Mouse (Mus musculus) forelimb bud, embryonic 11.5 days (tissue): ENCODE measurements around the gene Spop.
"Not testable (repeated sequence)": the region's sequence is repeated elsewhere in the genome, so short reads cannot be mapped to it uniquely, and the experiment has no call there.

Source experiments
- DNase-seq: peaks from one replicate; pipeline ENCODE4 v3.0.0-alpha.2; 2012; ENCODE audit warnings: low read depth, low spot score

The Spop gene

DNA sequence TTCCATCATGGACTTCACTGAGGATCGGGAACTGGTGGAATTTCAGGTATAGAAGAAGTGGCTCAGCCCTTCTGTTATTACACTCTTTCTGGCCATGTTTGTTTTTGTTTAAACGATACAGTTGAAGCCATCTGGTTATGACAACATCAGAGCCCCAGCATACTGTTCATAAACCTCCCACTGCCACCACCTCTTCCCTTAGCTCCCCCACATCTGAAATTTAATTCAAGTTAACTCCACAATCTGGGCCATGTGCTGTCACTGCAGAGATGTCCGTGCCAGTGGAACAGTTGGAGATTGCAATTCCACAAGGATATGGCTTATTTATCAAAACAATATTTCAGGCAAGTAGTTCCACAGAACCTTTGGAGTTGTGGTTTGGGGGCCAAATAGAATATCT lies 80.5 kb downstream of the Spop start:
- no peak for DNase-seq

DNA sequence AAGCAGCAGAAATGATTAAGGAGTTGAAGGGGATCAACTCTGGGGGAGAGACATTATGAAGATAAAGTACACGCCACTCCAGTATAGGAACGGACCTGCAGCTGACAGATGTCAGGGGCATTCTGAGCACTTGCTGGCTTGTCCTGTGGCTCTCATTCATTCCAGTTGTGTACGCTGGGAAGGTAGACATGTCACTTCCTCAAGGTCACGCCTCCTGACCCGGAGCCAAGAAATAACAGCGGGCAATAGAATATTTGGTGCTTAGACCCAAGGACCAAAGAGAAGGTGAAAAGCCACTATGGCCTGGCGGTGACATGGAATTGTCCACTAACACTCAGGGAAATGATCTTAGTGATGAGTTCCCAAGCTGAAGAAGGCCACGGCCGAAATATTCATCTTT lies 82.0 kb downstream of the Spop start:
- DNase-seq = no peak

DNA sequence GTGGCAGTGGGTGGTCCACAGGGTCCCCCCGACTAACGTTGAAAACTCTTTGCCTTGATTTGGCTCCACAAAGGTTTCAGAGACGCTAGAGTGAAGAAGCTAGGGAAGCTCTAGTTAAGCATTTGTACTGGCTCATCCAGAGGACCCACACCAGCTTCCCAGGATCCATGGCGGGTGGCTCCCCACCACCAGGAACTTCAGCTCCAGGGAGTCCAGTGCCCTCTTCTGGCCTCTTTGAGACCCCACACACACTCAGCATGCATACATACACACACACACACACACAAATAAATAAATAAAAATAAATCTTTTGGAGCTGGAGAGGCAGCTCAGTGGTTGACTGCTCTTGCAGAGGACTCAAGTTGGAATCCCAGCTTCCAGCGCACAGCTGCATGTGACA lies 84.0 kb downstream of the Spop start:
- no peak for DNase-seq

DNA sequence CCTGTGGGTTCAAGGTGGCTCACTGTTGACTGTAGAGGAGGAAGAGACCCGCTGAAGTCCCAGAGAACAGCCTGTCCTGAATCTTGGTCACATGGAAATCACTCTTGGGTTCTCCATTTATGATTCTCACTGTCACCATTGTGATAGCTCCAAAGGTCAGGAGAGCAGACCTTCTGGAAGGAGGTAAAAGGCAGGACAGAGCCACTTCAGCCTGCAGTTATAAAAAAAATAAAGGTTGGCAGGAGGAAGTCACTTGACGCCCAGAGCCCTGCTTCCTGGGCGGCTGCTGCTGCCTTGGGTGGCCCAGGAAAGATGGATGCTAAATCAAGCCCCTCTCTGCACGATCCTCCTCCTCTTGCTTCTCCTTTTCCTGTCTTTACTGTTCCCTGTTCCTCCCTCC lies 86.5 kb downstream of the Spop start:
- DNase-seq = no peak

DNA sequence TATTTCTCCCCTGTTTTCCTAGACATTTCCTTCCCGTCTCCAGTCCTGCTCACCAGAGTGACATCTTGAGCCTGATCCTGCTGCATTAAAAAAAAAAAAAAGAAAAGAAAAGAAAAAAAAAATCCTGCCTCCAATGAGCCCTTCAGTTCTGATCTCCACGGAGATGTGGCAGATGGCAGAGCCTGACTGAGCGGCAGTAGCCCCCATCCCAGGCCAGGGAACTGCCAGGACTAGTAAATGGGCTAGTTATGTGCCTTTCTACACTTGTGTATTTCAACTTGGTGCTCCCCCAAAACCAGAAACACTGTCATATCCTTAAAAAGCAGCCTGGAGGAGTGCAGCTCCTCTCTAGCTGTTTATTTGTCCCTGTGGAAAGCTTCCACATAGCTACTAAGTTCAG lies 87.0 kb downstream of the Spop start:
- no peak for DNase-seq

DNA sequence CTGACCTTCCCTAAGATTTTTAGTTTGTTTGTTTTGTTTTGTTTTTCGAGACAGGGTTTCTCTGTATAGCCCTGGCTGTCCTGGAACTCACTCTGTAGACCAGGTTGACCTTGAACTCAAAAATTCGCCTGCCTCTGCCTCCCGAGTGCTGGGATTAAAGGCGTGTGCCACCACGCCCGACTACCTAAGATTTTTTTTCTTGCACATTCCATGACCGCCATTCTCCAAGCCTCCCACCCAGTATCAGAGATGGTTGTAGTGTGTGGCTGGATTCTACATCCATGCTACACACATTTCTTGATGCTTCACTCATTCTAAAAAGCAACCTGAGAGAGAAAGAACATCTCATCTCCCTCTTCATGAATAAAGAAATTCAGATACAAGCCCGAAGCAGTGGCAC lies 87.9 kb downstream of the Spop start:
- DNase-seq = not testable (repeated sequence)

DNA sequence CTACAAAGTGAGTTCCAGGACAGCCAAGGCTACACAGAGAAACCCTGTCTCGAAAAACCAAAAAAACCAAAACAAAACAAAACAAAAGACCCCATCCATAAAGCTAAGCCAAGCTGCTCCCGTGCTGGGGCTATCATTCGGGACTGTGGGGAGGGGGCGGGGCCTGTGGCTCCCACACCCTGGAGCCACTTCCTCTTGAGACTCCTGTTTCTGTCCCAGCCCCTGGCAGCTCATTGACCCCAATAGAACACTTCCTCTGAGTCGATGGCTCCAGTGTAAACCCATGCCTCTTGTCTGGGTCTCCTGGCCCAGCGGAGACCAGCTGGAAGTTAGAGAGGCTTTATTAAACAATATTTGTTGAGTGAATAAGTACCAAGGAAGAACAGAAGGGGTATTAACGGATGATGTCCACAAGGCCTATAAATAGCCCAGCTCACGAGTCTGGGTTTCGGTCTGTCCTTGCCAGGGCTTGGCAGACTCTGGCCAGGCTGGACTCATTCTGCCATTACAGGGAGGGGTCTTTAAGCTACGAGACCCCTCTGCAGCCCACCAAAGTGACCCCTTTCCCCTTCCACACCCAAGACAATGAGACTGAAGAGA lies 89.8 kb downstream of the Spop start:
- no peak for DNase-seq

DNA sequence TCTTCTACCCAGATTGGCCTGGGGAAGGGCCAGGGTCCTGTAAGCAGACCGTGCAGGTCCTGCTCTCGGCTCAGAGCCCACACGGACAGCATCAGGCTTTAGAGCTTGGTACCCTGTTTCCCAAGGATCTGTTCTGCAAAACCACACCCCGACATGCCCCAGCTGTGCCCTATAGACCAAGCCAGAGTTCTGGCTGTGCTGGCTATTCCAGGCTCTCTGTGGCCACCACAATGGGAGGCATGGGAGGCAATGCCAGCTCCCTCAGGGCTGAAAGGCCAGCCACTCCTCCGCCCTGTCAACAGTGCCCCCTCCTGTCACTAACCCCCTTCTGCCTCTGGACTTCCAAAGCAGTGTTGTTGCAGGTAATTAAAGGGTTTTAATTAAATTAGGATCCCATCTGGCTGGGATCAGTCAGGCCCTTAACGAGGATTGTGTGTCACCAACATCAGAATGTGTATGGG lies 90.4 kb downstream of the Spop start:
- DNase-seq = no peak

DNA sequence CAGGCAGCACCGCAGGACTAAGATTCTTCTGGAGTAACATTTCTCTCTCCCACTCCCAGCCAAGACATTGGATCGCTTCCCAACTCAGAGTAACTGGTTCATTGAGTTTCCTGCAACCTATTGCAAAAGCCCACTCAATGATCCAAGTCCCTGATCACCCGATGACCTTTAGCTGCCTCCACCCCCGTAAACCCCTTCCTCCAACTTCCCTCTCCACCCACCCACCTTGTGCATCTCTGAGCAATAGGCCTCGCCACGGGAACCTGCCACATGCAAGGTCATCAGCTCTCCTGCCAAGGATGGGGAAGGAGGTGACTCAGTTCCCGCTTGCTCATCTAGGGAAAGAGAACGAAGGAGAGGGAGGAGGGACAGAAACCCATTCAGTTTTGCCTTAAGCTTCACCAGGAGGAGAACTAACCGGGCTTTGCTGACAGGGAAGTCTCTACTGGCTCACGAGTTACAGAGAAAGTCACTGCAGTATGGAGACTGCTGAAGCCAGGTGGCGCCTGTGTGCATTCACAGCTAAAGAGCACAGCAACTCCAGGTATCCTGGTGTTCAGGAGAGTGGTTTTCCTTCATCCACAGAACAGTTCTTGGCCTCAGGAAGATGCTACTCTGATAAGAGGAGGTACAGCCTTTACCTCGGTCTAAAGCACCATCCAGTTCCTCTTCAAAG lies 93.3 kb downstream of the Spop start:
- DNase-seq = no peak

DNA sequence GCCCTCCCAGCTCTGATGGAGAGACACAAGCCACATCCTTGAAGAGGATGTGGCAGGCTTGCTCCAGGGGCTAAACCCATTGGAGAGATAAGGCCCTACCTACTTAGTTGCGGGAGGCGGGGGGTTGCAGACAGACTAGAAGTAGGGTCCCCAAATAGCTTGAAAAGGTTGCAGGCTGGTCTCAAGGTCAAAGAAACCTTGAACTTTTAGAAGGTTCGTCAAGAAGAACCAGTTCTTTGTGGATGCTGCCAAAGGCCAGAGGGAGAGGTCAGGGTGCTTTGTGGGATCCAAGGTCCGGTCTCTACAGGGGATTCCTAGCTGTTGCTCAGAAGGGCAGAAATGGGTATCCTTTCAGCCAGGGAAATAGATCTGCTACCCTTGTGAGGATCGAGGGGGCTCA lies 93.9 kb downstream of the Spop start:
- no peak for DNase-seq

DNA sequence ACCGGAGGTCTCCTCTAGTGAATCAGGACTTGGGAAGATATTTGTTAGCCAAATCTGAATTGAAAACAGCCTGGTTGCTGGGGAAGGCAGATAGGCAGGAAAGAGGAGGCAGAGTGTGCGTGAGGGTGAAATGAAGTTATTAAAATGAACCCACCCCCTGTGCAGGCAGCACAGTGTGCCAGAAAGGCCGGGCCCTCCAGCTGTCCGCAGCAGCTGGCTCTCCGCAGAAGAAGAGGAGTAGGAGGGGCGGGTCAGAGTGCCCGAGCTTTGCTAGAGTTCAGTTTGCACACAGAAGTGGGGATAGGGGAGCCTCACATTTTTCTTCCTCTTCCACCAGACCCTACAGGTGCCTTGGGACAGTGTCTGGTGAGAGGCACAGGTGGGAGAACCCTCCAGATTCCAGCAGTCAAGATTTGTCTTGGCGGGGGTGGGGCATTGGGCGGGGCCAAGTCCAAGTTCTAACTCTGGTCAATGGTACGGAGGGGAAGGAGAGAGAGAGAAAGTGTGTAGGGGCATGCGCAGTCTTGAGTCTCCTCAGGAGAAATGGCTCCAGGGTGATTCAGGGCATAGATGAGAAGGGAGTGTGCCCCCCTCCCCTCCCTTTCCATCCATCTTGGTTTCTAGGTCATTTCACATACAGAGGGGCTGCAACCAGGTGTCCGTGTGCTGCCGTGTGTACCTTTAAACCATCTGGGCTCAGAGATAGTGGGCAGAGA lies 94.5 kb downstream of the Spop start:
- no peak for DNase-seq

DNA sequence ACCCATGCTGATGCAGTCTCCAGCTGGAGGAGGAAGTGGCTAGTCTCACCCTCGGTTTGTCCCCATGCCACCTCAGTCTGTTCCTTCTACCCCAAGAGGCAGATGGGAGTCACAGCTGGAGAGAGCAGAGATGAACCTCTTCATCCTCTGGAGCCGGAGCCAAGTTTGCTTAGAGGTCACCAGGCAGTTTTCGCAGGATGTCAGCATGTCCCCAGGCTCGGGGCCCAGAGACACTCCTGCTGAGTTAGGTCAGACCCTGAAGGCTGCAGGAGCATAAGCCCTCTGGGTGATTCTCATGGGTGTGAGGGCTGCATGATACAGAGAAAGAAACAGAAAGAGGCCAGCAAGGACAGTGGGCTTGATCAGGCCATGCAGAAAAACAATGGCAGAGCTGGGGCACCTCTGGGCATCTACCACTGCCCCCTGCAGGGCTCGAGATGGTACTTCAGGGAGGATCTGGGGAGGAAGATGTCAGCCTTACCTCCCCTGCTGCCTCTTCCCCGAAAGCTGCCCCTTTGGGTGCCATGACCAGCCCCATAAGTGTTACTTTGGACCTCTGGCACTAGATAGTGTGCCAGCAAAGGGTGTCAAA lies 95.3 kb downstream of the Spop start:
- DNase-seq = no peak

DNA sequence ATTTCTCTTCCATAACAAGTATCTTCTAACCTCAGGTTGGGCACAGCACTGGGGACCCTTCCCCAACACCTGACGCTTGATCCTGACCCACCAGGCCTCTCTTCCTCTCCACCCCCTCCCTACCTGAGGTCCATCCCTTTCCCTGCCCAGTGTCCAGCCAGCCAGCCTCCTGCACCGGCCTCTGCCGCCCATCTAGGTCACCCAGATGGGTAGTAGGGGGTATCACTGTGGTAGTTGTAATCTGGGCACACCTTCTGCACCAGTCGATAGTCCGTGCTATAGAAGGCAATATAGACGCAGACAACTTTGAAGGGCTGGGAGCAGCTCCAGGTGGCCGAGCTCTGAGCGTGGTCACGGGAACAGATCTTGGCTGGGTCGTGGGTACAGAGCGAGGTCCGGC lies 96.8 kb downstream of the Spop start:
- DNase-seq = no peak

DNA sequence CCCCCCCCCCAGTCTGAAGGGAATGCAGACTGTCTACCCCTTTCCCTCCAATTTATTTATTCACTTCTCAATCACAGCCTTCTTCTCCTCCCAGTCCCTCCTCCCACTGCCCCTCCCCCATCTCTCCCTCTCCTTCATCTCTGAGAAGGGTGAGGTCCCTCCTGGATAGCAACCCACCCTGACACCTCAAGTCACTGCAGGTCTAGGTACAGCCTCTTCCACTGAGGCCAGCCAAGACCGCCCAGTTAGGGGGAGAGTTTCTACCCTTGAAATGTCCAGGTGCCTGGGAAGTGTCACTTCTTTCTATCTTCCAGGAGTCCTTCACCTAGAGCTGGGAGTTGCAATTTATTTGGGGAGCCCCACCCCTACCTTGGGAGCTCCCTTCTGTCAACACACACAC lies 98.0 kb downstream of the Spop start:
- no peak for DNase-seq

DNA sequence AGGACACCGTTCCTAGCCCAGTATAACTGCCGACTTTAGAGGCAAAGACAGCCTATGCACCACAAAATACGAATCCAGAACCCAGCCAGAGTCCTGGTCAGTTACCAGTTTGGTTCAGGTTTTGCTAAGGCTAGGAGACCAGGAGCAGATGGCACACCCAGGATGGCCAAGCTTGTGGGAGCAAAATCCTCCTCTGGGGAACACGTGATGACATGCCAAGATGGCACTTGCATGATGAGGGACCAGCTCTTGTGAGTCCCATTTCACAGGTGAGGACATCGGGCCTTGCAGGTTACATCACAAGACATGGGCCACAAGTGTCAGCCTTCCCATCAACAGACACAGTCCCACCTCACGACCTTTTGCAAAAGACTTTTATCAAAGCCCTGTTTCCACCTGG lies 98.5 kb downstream of the Spop start:
- no peak for DNase-seq

DNA sequence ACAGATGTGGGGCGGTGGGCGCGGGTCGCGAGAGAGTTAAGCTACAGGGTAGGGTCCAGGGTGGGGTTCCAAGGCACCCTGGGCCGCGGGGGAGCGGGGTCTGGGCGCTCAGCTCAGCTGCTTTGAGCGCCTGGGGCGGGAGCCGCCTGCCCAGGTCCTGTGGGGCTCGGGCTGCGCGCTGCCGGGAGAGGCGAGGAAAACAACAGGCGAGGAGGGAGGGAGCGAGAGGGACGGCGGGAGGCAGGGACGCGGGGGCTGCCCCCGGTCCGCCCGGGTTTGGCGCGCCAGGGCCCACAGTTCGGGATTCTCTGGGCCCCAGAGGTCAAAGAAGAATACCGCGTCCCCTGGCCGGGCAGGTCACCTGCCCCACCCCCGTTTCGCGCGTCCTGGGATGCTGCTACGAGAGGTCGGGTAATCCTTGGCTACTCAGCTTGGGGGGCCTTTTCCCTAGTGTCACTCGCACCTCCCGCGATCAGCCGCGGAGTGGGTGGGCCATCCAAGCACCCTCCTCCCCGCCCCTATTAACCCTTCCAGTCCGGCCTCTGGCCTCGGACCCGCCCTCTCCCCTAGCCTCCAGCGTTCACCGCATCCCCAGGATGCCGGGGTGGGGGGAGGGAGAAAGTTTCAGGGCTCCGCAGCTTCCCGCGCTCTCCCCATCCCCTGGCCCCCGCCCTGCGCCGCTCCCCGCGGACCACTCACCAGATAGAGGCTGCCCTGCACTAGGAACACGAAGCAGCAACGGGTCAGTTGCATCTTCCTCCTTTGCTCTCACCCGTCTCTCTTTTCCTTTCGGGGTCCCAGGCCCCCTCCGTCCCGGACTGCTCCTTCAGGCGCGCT lies 99.8 kb downstream of the Spop start:
- no peak for DNase-seq

DNA sequence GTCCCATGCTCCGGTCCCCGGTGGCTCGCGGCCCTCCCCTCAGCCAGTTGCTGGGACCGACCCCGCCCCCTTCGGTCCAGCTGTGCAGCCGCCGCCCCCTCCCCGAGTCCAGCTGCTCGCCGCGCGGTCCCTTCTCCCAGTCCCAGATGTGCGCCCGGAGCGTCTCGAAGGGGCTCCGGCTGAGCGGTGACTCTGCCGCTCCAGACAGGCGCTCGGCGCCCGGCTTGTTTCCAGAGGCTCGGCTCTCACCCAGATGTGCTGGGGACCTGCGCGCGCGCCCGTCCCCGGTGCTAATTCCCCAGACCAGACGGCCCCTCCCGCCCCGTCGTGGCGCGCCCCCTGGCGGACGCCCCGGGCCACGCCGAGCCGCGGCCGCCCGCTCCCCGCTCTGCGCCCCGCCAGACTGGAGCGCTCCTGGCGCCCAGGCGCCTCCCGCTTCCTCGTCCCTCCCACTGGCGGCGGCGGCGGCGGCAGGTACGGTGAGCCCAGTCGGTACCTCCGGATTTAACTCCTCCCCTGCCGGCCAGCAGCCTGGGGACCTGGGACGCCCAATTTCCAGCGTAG lies 100.5 kb downstream of the Spop start, which contains the start of gene Nxph3:
Gene Nxph3 (minus strand): TSS at position 273 of the 564 bp plus-strand sequence.
- peak; percentile 61 for DNase-seq

DNA sequence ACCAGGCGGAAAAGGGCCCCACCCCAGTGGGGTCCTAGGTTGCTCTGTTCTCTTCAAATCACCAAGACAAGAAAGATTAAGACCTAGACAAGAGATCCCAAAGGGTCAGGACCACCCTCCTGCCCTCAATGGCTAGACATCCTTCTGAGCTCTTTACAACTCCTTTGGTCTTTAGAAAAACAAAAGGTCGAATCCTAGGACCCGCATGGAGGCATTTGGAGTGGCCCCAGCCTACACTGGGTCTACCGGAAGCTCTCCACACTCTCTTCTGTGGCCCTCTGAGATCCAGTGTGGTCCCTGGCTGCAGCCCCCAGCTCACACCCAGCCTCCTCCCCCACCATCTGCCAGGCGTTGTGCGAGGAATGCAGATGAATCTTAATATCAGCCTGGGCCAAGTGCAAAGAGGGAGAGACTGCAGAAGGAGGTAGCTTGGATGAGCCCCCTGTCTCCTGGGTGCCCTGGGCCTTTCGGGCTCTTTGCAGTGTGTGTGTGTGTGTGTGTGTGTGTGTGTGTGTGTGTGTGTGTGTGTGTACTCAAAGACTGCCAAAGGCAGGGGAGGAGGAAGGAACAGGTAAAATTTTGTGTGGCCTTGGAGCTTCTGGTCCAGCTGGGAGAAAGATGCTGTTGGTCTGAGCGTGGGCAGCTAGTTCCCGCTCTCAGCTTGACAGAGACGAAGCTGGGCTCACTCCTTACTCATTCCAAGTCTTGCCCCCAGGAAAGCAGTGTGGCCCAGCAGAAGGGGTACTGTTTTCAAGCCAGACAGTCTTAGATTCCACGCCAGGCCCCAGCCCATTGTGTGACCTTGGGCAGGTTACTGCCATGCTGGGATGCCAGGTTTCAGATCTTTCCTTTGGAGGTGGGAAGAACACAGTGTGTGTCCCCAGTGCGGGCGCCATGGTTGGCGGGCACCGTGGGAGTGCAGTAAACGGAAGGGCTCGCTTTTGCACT lies 101.8 kb downstream of the Spop start:
- DNase-seq = no peak

DNA sequence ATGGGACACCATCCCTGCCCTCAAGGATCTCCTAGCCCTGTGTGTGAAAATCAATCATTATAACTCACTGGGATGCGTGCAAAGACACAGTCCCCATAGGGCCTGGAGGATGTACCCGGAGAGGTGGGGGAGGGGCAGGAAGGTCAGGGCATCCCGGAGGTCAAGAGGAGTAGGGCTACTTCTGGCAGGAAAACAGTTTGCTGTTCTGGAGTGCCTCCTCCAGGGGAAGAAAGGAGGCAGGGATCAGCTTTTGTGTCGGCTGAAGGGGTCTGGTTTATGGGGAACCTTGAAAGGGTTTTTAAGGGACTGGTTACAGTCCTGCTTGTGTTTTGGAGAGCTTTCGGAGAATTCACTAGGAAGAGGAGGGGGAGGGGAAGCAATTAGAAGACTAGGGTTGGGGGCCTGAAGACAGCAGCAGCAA lies 102.6 kb downstream of the Spop start:
- DNase-seq = peak; percentile 53

DNA sequence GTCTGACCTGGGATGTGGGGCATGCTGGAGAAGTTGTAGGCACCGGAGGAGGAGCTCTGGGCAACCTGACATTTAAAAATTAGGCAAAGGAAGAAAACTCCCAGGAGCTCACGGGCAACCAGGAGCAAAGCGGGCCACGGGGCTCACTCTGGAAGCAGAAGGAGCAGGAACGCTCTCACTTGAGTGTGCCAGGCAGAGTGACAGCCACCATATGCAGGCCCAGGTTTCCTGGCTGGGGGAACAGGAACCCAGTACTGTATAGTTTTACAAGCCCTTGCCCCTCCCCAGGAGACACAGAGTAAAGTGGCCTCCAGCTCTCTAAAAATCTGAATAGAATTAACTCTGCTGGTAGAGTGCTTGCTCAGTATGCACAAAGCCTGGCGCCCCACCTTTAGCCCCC lies 103.3 kb downstream of the Spop start:
- DNase-seq = no peak
